Mouse (Mus musculus) lung, adult 2 months (tissue): ENCODE measurements around the gene Raet1e. TPM values are rescaled to one million over a fixed set of nuclear protein-coding genes. Genes with fewer than 3 reads are reported as not detected.
"Not testable (repeated sequence)": the region's sequence is repeated elsewhere in the genome, so short reads cannot be mapped to it uniquely, and the experiment has no call there.

Source experiments
- DNase-seq: peaks from one replicate; pipeline ENCODE4 v3.0.0; 2022
- H3K4me1 ChIP-seq: fragments of 200-500 bp; 2 replicates; pipeline ENCODE4 v1.6.1; 2011; ENCODE audit warnings: low read length; ENCODE audit not compliant: control insufficient read depth, insufficient read depth
- H3K4me3 ChIP-seq: fragments of 200-500 bp; replicated peaks from 2 replicates; pipeline ENCODE3; 2011; ENCODE audit warnings: low read depth, mild to moderate bottlenecking, control low read depth, low read length; ENCODE audit errors: extremely low read depth
- CTCF ChIP-seq: fragments of 200-500 bp; IDR thresholded peaks from 2 replicates; pipeline ENCODE4 v1.5.1; 2011; ENCODE audit warnings: mild to moderate bottlenecking, low read length, control low read depth; ENCODE audit not compliant: insufficient read depth
- POLR2A ChIP-seq: fragments of 200-500 bp; IDR thresholded peaks from 2 replicates; pipeline ENCODE4 v1.6.1; 2011; ENCODE audit warnings: low read depth, mild to moderate bottlenecking, control low read depth, low read length, borderline replicate concordance; ENCODE audit errors: extremely low read depth
- WGBS: fragments of 180-500 bp; shearing (Covaris S2); methylation state at CpG from one replicate; pipeline ENCODE4 v1.1.7; 2018; 5-methylcytosine and 5-hydroxymethylcytosine counted together
- polyA plus RNA-seq: library from polyadenylated mRNA; depleted of rRNA; stranded (reverse); fragments of >200 nt; gene quantifications from 2 replicates; pipeline ENCODE4 v1.2.3, GENCODE M21; 2012

Raet1e gene
- polyA plus RNA-seq, 1 experiment = 1.0 TPM

DNA sequence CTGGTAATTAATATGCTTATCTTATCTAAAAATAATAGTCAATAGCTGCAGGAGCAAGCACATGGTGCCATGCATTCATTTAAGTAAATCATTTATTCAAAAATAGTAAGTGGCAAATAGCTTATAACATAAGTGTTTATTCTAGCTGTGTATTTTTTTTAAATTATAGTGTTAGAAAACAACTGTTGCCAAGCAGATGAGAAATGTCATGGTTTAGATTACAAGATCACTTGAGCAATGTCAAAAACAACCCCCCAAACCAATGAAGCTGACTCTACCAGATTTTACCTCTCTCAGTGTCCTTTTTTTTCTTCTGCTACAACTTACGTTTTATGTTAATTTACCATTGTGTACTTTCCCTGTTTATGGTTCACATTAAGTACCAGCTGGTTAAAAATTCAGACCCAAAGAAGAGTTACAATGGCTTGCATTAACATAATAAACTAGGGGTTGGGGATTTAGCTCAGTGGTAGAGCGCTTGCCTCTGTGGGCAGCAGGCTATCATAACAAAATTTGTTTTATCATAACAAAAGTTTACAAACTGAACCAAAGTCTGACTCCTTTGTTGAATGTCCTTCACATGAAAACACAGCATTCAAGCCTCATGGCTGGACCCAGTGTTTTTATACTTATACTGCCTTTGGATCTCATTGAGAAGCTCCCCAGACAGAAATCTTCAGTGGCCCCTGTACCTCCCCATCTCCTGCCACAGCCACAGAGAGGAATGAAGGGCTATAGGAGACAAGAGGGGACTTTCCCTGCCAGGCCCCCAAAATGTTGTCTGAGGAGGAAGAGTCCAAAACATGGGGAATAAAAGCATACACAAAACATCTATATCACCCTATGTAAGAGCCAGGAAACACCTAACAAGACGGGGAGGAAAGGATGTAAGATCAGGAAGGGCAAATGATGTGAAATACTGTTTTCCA is 3.2 kb upstream of the Raet1e start:
- no peak overlapping the region for H3K4me3 ChIP-seq
- DNase-seq = no peak
- no peak for TF ChIP-seq POLR2A
- no peak for TF ChIP-seq CTCF
- no peaks in the 10 kb centered on the region; the same call in 1 of the 2 replicates for H3K4me1 ChIP-seq
- 41% methylated on average over 3 of the region's 3 CpGs for WGBS

DNA sequence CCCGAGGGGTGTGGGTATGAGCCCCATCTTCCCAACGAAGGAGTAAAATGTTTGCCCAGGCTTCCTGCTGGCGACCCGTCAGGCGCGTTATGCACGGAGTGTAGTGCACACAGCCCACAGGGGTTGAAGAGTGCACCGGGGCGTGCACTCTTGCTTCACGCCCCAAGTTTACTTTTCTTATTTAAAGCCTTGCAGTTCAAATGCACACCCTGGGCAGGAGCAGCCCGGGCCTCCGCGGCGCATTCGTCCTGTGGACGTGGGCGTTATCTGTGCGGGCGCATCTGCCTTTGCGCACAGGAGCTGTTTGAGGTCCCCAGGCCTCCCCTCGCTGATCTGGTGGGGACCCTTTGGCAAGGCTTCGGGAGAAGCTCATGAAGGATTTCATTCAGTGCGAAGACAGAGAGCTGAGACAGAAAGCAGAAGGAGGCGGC is 777 bp downstream of the Raet1e start:
- TF ChIP-seq POLR2A (no peak), CTCF (no peak)
- WGBS = 3% methylated on average over 24 of the region's 24 CpGs
- H3K4me3 ChIP-seq = no peak overlapping the region
- H3K4me1 ChIP-seq = no peaks in the 10 kb centered on the region
- DNase-seq = no peak

DNA sequence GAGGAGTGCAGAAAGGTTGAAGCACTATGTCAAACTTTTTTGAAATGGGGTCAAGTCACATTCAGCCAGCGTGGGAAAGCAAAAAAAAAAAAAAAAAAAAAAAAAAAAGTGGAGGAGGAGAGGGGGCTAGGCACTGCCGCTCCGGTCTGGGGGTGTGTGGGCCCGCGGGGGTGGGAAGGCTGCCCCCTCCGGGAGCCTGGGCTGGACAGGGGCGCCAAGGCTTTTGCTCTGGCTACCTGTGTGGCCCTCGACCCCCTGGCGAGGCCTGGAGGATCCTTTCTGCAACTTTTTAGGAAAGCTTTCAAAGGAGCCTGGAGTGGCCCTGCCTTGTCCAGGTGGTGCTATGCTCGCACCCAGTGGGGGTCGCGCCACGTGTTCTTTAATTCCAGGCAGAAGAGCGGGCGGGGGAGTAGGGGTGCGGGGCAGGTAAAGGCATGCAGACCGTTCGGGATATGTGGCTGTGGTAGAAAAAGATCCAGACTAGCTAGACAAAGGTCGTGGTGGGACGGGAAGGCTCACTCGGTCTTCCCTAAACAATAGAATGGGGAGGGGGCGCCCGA is 1.3 kb downstream of the Raet1e start:
- 25% methylated on average over 23 of the region's 23 CpGs for WGBS
- Histone ChIP-seq H3K4me1 (no peaks in the 10 kb centered on the region), H3K4me3 (no peak overlapping the region)
- DNase-seq = no peak
- TF ChIP-seq CTCF (no peak), POLR2A (no peak)

DNA sequence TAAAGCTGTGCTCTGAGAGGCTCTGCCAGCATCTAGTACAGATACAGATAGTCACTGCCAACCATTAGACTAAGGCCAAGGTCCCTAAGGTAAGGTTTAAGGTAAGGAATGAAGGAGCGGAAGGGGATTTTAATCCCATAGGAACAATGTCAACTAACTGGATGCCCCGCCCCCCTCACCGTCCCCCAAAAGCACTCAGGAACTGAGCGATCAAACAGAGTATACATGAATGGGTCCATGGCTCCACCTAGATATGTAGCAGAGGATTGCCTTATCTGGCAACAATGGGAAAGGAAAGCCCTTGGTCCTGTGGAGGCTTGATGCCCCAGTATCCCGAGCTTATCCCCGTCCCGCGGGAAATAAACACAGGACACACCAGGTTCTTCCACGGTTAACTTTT is 4.9 kb downstream of the Raet1e start:
- not testable (repeated sequence) for H3K4me3 ChIP-seq
- 8% methylated on average over 9 of the region's 9 CpGs for WGBS

DNA sequence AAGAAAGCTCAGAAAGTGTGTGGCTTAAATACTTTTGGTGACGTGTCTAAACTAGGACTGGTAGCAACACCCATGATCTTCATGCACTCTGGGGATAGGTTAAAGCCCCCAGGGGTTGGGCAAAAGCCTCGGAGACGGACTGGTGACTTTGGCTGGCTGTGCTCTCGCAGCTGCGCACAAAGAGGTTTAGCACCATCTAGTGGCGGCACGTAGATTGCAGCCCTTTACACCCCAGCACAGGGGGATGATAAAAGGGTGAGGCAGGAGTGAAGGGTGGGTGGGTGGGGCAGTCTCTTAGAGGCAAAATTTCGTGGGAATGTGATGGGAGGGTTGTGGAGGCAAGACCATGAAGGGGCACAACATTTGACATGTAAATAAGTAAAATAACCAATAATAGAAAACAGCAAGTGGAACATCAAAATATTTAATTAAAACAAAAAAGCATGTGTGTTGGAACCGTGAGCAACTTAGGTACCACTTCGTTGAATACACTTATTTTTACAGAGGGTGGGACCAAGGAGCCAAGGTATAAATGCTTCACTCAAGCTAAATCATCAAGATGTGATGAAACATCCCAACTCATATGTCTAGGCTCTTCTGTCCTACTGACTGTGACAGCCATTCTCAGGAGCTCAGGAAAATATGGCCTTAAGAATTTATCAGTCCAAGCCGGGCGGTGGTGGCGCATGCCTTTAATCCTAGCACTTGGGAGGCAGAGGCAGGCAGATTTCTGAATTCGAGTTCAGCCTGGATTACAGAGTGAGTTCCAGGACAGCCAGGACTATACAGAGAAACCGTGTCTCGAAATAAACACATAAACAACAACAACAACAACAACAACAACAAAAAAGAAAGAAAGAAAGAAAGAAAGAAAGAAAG is 5.6 kb downstream of the Raet1e start:
- peak; percentile 47 for TF ChIP-seq CTCF
- not testable (repeated sequence) for H3K4me3 ChIP-seq, H3K4me1 ChIP-seq
- 33% methylated on average over 16 of the region's 16 CpGs for WGBS
- peak; percentile 77 for DNase-seq

More for the DNA sequence above, 4.9 kb downstream of the Raet1e start:
- not testable (repeated sequence) for DNase-seq, H3K4me1 ChIP-seq

DNA sequence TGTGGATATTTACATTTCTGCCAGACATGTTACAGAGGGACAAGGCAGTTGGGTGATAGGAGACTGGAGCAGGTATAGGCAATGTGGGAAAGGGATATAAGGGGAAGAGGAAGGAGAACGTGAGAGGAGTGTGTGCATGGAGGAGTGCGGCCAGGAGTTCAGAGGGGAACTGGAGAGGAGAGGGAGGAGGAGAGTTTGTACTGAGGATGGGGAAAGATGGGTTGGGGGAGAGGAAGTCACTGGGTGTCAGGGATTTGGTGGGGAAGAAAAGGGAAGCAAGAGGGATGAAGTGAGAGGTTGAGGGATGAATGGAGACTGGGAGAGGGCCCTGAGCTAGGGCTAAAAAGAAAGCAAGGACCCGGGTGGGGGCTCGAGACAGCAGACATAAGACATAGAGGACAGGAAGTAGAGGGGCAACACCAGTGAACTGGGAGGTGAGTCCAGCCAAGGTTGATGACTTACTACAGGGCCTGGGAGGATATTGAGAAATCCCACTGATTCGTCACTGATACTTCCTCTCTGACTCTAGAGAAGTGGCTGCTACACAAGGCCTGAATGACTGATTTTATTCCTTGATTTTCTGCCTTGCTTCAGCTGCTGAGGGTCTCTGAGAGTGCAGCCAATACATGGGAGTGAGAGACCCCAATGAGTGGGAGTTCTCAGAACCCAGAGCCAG is 7.1 kb downstream of the Raet1e start:
- not testable (repeated sequence) for DNase-seq, H3K4me1 ChIP-seq, H3K4me3 ChIP-seq
- 52% methylated on average over 5 of the region's 5 CpGs for WGBS

DNA sequence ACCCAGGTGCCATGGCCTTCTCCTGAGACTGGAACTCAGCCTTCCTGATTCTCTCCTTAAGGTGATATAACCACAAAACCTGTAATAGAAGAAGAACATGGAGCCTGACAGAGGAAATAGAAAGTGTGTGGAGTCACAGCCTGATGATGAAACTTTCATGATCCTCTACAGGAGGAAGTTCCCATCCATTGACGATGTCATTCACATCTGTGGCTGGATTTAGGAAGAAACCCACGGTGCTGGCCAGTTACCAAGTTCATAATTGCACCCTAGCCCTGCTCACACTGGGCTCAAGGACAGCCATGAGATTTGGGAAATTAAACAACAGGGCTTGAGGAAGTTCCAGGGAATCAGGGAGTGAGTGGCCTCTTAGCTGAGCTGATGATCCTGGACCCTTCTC is 7.7 kb downstream of the Raet1e start:
- 57% methylated on average over 2 of the region's 2 CpGs for WGBS
- not testable (repeated sequence) for DNase-seq, H3K4me1 ChIP-seq, H3K4me3 ChIP-seq

DNA sequence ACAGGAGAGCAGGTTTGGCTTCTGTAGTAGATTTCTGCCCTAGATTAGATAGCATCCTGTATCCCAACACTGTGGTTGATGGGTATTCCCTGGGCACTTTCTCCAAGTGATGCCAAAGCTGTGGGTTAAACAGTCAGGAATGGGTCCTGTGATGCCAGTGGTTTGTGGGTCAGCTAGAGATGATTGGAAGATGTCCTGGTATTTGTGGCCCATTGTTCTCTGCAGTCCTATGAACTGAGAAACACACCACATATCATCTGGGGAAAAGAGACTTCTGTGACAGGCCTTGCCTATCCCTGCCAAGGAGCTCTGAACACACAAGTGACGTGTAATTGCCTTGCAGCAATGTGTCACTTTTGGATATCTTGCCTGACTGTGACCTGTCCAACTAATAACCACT is 8.7 kb downstream of the Raet1e start:
- DNase-seq, H3K4me1 ChIP-seq, H3K4me3 ChIP-seq: not testable (repeated sequence)
- 79% methylated on average over 1 of the region's 1 CpGs for WGBS

DNA sequence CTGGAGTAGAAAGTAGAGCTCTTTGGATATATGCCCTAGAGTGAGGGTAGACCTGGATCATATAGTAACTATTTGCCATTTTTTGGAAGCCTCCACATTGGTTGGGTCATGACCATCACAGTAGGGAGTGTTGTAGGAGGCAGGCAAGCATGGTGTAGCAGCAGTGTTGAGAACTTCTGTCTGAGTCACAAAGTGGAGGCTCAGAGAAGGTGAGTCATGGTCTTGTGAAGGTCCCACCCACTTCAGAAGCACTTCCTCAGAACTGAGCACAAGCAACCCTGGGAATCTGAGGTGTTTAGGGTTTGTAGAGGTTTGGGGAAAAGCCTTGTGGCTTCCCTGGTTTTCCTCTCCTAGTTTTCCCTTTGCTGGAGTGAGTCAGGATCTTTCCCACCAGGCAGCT is 10.7 kb downstream of the Raet1e start:
- DNase-seq, H3K4me1 ChIP-seq, H3K4me3 ChIP-seq: not testable (repeated sequence)

DNA sequence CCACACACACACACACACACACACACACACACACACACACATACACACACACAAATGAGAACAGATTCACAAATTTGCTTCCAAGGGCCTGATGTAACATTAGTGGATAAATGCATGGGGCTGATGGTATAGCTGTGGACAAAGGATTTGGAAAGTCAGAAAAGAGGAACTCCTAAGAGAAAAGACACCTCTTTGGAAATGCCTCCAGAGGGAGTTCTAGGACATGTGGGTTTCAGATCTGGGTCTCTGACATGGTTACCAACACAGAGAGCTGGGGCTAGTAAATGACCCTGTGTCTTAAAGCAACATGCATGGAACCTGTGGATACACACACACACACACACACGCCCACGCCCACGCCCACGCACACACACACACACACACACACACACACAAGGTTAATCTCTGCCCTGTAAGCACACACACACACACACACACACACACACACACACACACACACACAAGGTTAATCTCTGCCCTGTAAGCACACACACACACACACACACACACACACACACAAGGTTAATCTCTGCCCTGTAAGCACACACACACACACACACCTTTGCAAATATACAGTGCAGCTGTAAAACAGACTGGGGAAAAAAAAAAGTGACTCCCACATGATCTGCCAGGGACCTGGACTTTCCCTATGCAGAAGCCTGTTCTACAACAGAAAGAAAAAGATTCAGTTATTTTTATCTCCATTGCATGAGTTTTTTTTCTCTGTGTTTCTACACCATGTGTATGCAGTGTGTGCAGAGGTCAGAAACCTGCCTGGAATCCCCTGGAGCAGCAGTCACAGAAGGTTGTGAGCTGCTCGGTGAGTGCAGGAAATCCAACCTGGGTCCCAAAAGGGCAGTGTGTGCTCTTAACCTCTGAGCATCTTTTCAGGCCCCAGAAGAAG is 14.3 kb downstream of the Raet1e start:
- not testable (repeated sequence) for H3K4me3 ChIP-seq, H3K4me1 ChIP-seq, DNase-seq
- WGBS = 63% methylated on average over 5 of the region's 5 CpGs

DNA sequence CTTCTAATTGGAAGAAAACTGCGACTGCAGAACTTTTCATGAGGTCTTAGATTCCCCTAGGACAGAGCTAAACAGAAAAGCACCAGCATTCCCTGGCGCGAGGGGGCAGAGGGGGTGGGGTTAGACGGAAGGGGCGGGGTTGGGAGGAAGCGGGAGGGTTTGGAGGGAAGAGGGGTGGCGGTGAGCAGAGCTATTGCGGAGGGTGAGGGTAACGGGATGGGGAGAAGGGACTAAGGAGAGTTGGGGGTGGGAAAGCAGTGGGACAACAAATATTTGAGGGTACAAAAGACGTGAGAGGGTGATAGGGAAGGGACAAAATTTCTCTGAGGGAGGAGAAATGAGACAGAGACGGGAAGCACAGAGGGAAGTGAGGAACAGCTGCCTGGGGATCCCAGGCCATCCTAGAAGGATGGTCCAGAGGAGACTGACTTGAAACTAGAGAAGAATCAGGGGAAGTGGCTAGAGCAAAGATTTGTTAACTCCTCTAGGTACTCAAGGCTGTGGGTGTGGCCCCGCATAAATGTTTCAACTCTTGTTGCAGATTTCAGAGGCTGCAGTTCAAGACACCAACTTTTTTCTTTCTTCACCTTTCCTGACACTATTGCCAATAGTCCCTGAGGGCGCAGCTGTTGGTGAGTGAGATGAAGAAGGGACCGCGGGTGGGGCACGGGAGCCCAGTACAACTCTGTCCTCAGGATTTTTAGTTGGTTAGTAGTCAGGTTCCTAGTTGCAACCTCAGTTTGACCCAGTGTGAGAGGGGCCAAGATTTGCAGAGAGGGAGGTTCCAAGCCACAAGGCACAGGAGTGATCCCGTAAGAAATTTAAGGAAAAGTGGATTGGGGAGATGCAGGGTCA is 15.2 kb downstream of the Raet1e start:
- DNase-seq, H3K4me1 ChIP-seq, H3K4me3 ChIP-seq: not testable (repeated sequence)
- 17% methylated on average over 12 of the region's 17 CpGs for WGBS

DNA sequence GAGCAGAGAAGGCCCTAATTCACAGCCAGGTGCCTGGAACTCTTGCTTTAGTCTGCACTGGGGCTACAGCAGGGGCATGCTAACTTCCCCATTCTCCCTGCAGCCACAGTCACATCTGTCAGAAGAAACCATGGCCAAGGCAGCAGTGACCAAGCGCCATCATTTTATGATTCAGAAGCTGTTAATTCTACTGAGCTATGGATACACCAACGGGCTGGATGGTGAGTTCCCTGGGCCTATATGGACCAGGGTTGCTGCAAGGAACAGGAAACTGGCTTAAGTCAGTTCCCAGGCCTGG is 15.8 kb downstream of the Raet1e start:
- H3K4me3 ChIP-seq, H3K4me1 ChIP-seq, DNase-seq: not testable (repeated sequence)
- 79% methylated on average over 2 of the region's 2 CpGs for WGBS

DNA sequence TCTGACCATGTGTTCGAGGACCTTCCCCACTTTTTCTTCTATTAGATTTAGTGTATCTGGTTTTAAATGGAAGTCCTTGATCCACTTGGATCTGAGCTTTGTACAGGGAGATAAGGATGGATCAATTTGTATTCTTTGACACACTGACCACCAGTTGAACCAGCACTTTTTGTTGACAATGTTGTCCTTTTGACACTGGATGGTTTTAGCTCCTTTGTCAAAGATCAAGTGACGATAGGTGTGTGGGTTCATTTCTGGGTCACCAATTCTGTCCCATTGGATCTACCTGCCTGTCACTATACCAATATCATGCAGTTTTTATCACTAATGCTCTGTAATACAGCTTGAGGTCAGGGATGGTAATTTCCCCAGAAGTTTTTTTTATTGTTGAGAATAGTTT is 18.1 kb downstream of the Raet1e start:
- DNase-seq = not testable (repeated sequence)
- WGBS = 78% methylated on average over 2 of the region's 2 CpGs

More for the DNA sequence above, 18.1 kb downstream of the Raet1e start:
- not testable (repeated sequence) for H3K4me1 ChIP-seq, H3K4me3 ChIP-seq
